Mouse (Mus musculus) right cerebral cortex, postnatal 10 days (tissue): ENCODE measurements around the gene Insl6.

Experiments used
- DNase-seq, 2 experiments: peaks; one replicate each; pipeline ENCODE4 v3.0.0; 2021; ENCODE audit warnings: low spot score in 2 of 2

Insl6 gene

DNA sequence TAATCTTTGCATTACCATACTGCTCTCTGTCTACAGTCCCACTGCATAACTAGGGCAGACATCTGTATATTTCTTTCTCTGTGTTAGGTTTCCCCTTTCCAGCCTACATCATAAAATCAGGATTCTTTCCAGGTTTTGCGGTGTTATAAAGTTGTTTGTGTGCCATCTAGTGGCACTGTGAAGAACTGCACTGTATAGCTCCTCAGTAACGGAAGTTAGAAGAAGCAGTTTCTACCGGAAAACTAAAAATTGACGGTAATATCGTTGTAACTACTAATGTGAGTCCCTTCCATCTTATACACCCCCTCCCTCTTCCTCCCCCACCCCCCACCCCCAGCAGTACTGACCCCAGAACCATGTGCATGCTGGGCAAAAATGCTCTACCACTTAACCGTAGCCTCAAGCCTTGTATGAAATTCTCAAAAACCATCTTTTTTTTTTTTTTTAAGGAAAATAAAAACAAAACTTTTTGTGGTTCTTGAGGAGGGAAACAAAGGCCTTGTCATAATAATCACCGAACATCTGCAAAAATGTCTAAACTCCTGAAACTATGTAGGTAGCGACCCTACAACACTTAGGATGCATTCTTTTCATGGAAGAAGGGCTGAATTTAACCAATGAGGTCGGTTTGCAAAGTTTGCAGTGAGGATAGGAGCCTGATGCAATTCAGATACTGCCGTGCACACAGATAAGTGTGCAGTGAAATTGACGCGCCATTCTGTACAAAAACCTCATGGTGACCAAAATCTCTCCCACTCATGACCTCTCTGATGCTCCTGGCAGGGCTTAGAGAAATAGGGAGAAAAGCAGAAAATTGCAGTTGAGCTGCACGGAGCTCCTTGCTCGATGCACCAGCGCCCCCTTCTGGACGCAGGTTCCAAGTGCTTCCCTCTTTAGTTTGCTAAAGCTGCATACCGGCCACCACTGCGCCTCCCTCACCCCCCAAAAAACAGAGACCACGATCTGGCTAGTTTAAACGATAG, 30.0 kb upstream of the Insl6 start:
- DNase-seq: peak; percentile 86 to 92

DNA sequence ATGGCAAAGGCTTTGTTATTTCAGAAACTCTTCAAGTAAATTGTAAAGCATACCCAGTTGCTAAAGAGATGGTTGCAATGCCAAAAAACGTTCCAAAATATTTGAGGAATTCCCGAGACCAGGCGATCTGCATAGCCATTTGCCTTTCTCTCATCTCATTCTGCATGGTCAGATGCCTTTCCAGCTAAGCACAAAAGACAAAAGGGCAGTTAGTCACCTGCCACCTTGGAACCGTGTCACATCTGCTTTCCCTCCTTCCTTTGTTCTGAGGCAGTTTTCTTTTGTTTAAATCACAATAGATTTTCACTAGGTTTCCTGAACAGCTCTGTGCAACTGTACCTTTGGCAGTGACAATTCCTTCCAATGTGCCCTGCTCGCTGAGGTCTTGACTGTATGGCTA, 25.8 kb upstream of the Insl6 start:
- DNase-seq: no peak

DNA sequence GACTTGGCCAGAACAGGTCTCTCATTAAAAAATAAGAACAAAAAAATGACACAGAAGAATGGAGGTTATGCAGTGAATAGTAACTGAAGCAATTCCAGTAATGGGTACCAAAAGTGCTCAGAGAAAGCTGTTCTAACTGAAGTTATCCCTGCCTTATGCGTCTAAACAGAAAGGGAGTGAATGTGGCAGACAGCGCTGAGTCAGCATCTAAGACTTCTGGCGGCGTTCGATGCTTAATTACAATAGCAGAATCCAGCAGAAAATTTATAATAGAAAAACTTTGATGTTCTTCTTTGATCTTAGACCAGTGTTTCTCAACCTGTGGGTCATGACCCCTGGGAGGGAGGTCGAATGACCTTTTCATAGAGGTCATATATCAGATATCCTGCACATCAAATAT, 20.5 kb upstream of the Insl6 start:
- DNase-seq: no peak

DNA sequence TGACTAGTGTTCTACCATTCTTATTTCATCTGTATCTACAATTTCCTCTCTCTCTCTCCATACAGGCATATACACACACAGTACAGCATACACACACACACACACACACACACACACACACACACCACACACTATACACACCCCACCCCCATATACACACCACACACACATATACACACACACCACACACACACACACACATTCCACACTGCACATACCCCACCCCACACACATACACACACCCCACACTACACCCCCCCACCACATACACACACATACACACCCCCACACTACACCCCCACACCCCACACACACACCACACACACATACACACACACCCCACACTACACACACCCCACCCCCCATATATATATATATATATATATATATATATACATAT, 19.7 kb upstream of the Insl6 start:
- no peak for DNase-seq

DNA sequence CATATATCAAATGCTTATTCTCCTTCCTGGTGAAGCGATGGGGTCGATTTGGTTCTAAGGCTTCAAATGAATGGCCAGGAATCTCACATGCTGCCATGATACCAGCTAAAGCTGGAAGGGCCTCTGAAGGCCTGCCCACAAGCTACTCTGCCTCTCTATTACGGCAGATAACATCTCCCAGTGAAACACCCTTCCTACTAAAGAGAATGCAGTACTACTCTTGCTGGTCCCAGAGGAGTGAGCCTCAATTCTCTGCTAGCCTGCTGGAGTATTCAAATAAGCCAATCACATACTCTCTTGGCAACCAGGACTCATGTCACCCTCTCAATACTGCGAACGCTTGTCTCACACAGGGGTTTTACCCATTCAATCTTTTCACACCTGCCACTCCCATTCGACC, 17.1 kb upstream of the Insl6 start:
- DNase-seq: no peak

DNA sequence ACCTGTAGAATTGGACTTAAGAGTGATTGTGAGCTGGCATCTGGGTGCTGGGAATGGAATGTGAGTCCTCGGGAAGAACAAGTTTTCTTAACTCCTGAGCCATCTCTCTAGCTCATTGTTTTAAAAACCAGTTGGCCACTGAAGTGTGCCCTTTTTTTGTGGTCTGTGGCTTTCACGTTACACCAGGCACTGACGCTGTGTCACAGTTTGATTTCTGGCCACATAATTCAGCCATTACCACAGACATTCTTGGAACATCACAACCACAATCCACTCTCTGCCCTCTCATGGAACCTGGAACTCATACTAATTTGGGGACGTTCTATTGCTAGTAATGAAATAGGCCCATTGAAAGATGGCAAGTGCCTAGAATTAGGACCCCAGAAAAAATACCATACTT, 15.9 kb upstream of the Insl6 start:
- DNase-seq: no peak

DNA sequence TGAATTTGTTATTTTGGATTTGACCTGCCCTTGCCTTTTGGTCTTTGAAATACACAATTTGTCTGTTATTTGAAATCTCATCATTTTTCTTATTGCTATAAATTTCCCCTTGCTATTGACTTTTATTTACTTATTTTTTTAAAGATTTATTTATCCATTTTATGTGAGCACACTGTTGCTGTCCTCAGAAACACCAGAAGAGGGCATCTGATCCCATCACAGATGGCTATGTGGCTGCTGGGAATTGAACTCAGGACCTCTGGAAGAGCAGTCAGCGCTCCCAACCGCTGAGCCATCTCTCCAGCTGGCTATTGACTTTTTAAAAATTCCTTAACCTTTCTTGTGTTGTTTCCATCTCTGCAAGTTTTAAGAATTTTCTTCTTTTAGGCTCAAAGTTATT, 11.5 kb upstream of the Insl6 start:
- DNase-seq: no peak

DNA sequence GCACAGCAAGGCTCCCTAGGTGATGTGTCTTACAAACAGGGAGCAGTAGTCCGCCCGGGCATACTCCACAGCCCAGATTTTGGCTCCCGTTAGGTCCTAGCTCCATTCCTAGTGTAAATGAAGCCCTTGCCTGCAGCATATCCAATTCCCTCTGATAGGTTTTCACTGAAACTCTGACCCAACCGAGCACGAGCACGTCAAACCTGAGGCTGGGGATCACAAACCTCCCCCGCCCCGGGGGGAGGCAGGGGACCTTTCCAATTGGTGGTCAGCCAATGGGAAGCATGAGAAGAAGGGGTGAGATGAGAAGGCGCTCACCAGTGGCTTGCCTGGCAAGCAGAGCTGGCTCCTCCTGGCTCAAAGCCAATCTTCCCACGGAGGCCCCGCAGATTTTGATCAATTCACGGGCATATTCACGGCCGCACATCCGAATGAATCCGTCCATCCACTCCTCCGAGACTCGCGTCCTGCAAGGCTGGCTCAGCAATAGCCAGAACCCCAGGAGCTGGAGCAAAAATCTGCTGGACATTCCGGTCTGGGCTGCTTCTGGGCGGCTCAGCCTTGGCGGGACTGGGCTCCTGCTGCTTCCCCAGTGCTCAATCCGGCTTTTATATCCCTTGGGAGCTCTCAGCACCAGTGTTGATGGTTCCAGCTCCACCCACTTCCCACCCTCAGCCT, 9.1 kb upstream of the Insl6 start, which contains the start of gene Rln1:
TSS of gene Rln1 (minus strand) at position 603 of the 678 bp plus-strand sequence.
- peak; percentile 49 to 52 for DNase-seq

DNA sequence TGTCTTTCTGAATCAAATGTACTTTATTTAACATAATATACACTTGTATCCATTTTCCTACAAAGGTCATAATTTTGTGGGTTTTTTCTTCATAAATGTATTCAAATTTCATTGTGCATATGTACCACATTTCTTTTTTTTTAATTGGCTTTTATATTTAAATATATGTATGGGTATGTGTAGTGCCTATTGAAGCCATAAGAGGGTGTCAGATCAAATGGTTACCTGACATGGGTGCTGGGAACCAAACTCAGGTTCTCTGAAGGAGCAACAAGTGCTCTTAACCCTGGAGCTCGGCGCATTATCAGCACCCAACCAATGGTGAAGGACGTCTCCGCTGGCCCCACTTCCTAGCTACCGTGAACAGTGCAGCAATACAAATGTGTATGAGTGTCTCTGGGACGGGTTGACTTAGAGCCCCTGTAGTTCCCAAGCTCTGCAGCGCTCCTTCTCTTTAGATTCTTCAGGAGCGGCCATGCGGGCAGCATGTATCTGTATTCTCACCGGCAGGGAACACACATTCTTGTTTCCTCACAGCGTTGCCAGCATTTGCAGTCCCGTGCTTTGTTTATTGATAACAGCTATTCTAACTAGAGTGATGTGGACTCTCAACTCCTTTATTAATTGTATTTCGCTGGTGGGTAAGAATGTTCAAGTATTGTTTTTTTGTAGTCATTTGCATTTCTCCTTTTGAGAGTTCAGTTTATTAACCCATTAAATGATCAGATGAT, 1.8 kb upstream of the Insl6 start:
- DNase-seq: no peak

DNA sequence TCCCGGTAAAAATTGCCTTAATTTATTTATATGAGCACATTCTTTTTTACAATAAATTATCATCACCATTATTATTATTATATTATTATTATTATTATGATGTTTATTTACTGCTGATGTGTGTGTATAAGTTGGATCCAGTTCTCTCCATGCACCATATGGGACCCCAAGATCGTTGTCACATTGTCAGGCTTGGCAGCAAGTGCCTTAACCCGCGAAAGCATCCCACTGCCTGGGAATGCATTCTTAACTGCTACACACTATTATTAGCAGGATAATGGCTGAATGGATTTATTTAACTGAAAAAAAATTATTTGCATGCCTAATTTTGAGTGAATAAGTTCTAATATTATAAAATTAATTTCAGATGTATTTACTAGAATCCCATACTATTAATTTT, 1.2 kb upstream of the Insl6 start:
- no peak for DNase-seq

DNA sequence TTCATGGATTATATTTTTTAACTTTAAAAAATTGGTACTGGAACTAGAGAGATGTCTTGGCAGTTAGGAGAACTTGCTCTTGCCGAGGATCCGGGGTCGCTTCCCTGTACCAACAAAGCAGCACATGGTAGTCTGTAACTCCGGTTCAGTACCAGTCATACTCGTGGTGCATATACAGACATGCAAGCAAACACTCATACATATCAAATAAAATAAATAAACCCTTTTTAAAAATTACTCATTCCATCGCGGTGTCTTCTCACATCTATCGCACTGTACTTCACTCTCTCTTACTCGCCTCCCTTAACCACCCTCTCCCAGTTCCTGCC, 660 bp upstream of the Insl6 start:
- no peak for DNase-seq

DNA sequence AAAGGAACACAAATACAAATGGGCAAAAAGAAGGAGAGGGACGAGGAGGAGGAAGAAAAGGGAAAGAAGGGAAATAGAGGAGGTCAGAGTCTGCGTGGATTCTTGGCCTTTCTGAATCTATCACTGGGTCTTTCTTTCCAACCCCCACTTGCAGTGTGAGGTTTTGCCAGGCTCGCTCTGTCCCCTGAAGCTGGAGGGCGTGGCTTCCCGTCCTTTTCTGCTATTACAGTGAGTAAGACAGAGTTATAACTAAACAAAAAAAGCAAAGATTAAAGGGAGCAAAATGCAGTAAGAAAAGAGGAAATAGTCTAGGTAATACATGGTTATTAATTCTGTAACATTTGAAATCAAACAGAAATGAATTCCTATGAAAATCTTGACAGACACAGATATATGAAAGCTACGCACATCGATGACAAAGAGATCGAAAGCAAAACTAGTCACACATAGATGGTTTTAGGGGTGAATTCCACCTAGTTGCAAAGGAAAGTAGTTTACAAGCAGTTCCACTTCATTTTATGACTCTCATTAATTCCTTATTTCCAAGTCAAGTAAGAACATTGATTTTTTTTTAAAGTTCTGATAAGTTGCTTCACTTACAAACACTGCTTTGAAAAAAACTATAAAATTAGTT, 1.6 kb downstream of the Insl6 start:
- no peak for DNase-seq

DNA sequence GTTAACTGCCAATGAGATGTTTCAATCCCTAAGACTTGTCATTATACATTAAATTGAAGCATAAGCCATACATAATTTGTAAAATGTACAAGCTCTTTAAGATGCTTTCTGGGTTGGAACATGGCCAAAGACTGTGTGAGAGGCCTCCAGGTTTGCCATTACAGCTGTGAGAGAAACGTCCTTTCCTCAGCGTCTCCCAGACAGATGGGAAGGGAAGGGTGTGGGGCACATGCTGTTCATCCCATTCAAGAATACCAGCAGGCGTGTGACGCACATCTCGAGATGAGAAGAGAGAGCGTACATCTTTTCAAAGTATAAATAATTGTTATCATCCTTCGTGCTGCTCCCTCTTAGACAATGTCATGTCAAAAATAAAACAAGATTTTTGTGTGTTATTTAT, 12.5 kb downstream of the Insl6 start:
- DNase-seq: no peak

DNA sequence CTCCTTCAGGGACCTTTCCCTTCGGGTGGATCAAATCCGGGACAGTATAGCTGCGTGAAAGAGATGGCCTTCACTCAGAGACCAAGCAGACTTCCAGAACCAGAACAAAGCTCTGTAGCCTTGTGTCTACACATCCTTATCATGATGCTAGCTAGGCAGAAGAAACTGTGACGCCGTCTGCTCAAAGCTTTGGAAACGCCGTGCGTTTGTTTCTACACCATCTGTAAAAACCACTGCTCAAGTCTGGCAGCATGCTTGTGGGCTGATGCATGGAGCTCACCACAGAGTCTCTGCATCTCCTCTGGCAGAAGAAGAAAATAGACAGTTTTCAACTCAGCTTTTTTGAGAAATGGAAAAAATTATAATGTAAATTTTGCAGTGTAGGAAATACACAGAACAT, 13.4 kb downstream of the Insl6 start:
- DNase-seq: peak; percentile 38 to 56

DNA sequence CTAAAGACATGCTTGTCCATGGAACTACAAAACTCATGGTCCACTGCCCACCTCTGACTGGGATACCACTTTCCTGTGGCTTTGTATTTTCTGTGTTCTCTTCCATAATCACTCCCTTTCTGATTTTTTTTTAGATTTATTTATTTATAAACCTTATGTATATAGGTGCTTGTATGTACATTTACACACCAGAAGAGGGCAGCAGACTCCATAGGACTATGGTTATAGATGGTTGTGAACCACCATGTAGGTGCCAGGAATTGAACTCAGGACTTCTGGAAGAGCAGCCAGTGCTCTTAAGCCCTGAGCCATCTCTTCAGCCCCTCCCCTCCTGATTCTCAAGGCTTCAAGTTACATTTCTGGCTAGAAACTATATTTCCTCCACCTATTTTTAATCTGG, 16.3 kb downstream of the Insl6 start:
- no peak for DNase-seq

DNA sequence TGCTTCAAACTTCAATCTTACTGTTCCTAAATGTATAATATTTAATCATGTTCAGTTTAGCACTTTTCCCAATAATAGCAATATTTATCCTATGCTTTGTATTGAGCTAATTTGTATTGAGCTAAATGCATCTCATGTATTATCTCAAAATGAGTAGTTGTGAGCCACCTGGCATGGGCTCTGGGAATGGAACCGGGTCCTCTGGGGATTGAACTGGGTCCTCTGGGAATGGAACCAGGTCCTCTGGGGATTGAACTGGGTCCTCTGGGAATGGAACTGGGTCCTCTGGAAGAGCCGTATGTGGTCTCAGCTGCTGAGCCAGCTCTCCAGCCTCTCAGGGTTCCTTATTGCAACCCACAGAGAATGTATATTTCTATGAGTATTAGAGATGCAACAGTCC, 23.0 kb downstream of the Insl6 start:
- DNase-seq: no peak

DNA sequence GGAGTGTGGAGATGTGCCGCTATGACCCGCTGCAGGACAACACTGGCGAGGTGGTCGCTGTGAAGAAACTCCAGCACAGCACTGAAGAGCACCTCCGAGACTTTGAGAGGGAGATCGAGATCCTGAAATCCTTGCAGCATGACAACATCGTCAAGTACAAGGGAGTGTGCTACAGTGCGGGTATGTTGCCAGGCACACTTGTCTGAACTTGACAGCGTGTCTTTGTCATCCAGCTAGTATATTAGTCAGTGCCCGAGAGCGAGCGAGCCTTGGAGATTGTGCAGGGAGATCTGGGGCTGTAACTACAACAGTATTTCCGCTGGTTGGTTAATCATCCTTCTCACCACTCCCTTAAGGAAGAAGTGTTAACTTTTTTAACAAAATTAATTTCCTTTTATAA, 24.2 kb downstream of the Insl6 start:
- no peak for DNase-seq

DNA sequence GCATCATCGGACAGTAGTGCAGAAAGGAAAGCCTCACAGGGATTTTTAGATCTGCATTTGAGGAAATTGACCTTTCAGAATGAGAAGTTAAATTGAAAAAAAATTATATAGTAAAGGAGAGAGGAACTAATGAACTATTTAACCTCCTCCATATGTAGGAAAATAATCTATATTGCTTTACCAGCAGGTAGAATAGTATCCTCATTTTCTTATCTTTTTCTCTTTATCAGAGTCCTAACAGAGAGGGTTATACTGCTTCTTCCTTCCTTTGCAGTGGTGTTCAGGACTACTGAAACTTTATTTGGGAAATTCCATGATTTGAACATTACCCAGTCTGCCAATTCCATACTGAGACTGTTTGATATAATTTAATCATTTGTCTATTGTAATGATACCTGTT, 27.8 kb downstream of the Insl6 start:
- no peak for DNase-seq

DNA sequence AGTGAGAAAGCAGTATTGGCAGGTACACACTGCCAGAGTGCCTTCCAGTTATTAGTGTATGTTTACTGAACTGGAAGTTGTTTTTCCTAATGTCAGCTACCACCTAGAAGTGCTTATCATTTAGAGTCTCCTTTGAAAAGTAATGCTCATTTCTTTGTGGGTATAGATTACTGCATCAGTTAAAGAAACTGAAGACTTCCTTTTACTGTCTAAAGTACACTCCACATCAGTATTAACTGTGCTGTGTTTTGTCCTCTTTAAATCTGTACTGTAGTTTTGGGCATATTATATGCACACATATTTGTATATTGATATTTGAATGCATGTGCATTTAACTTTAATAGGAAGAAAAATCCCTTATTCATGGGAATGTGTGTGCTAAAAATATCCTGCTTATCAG, 29.0 kb downstream of the Insl6 start:
- no peak for DNase-seq

DNA sequence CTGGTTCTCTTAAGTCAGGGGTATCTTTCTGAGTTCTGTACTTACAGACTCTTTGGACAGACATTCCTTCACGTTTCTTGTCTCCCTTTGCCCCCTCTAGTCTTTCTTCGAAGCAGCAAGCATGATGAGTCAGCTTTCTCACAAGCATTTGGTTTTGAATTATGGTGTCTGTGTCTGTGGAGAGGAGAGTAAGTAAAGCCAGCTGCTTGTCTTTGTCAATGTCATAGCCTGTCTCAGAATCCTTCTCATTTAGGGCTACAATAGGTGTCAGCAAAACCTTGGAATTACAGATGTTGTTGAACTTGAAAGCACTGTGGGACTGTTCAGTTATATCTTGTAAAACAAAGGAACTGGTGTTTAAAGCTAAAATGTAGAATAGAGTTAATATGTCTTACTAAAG, 30.4 kb downstream of the Insl6 start:
- DNase-seq: no peak

DNA sequence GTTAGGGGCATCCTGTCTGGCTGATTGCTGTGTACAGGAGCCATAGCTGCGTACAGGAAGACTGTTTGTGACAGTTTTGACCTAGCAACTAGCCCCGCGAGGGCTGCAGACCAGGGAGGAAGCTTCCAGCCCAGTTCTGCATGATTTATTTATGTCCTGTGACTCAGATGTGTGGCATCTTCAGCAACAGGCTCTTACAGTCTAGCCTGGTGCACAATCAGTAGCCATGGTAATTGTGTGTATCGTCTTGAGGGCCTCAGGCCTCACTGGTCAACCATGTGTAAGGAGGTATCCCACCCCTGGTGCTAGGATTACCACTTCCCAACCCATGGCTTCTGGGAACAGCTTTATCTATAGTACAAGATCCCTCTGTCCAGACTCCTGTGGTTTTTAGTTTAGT, 32.6 kb downstream of the Insl6 start:
- DNase-seq: no peak

DNA sequence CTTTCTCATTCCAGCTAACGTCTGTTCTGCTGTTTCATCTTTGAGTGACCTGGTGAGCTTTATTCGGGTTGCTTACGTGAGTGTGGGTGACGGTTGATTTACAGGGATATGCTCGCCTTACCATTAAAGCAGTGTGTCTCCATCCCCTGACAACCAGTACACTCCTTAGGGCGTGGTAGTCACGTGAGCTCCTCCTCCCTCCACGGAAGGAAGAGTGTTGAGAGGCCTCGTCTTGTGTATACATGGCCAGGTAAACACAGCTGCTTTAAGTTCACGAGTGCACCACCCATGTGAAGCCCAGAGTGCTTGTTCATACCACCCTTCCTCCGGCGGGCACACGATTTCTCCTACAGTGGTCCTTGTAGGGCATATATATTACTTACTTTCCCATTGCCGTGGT, 33.6 kb downstream of the Insl6 start:
- DNase-seq: no peak
